Mouse (Mus musculus): ENCODE measurements at regions not wholly inside any gene's neighbourhood (a gene's known extent, or its start where the extent isn't known, plus 50 kb on each side); places are given as distances from the start of the nearest gene placed in this dataset.
A peak's percentile ranks its signal among the peaks of the same experiment; 100 is the strongest.

GRCm38 (mm10) chr8:116403366-116403765 is 101.4 kb upstream of the Dynlrb2 start:
- Histone ChIP-seq H3K4me3 (no peak overlapping the region), H3K9me3 (no peaks in the 10 kb centered on the region), H3K4me1 (no peaks in the 10 kb centered on the region), H3K36me3 (no peaks in the 10 kb centered on the region), H3K27me3 (no peaks in the 10 kb centered on the region), H3K4me2 (replicated peaks) (no peak overlapping the region), H3K9ac (no peak overlapping the region), H3K27ac (no peak overlapping the region)
- ATAC-seq (ENCODE audit: low FRiP score, low read depth): no peak
- 47% methylated on average over 5 of the region's 5 CpGs for WGBS

- ATAC-seq (ENCODE audit: low FRiP score, low read depth): no peak
- no peaks in the 10 kb centered on the region for H3K27me3 ChIP-seq
- 70% methylated on average over 2 of the region's 2 CpGs for WGBS
Measured at GRCm38 (mm10) chr8:116399452-116399851, 105.3 kb upstream of the Dynlrb2 start.

GRCm38 (mm10) chr8:116398565-116399205 is 106.1 kb upstream of the Dynlrb2 start:
- no peaks in the 10 kb centered on the region for H3K27me3 ChIP-seq
- ATAC-seq (ENCODE audit: low FRiP score, low read depth): no peak
- no peaks in the 10 kb centered on the region for H3K4me1 ChIP-seq
- no peak overlapping the region for H3K4me3 ChIP-seq
- no peak overlapping the region for H3K4me2 ChIP-seq (replicated peaks)
- no peak overlapping the region for H3K27ac ChIP-seq
- no peak overlapping the region for H3K9ac ChIP-seq
- H3K36me3 ChIP-seq: no peaks in the 10 kb centered on the region
- WGBS: 79% methylated on average over 11 of the region's 11 CpGs
- peaks cover 5% of the 10 kb centered on the region; the same call in 1 of the 2 replicates for H3K9me3 ChIP-seq

More at GRCm38 (mm10) chr8:116399452-116399851, 105.3 kb upstream of the Dynlrb2 start:
- Histone ChIP-seq H3K36me3 (no peaks in the 10 kb centered on the region), H3K4me3 (no peak overlapping the region), H3K27ac (no peak overlapping the region), H3K4me1 (no peaks in the 10 kb centered on the region), H3K9me3 (peaks cover 5% of the 10 kb centered on the region; the same call in 1 of the 2 replicates), H3K9ac (no peak overlapping the region), H3K4me2 (replicated peaks) (no peak overlapping the region)

- Histone ChIP-seq H3K27ac (no peak overlapping the region), H3K4me3 (peak overlapping the region; percentile 11; the same call in 1 of the 2 replicates), H3K36me3 (no peaks in the 10 kb centered on the region), H3K4me1 (peaks cover 32% of the 10 kb centered on the region), H3K27me3 (peaks cover 4% of the 10 kb centered on the region), H3K9me3 (no peaks in the 10 kb centered on the region; the same call in 1 of the 2 replicates), H3K4me2 (replicated peaks) (peak overlapping the region; percentile 53), H3K9ac (no peak overlapping the region)
- no peak for ATAC-seq (ENCODE audit: low FRiP score, low read depth)
- WGBS: 54% methylated on average over 23 of the region's 23 CpGs
Measured at GRCm38 (mm10) chr8:116385193-116385955, 119.4 kb upstream of the Dynlrb2 start.

- ATAC-seq (ENCODE audit: low FRiP score, low read depth): no peak
- Histone ChIP-seq H3K9ac (no peak overlapping the region), H3K27ac (no peak overlapping the region), H3K4me1 (peaks cover 40% of the 10 kb centered on the region), H3K4me3 (no peak overlapping the region), H3K36me3 (no peaks in the 10 kb centered on the region), H3K9me3 (no peaks in the 10 kb centered on the region; the same call in 1 of the 2 replicates), H3K4me2 (replicated peaks) (peak overlapping the region; percentile 53), H3K27me3 (peaks cover 4% of the 10 kb centered on the region)
- 52% methylated on average over 15 of the region's 15 CpGs for WGBS
Measured at GRCm38 (mm10) chr8:116384418-116385089, 120.2 kb upstream of the Dynlrb2 start.

- WGBS: 15% methylated on average over 12 of the region's 14 CpGs
- H3K4me1 ChIP-seq: peaks cover 42% of the 10 kb centered on the region
- no peaks in the 10 kb centered on the region; the same call in 1 of the 2 replicates for H3K9me3 ChIP-seq
- no peak overlapping the region for H3K9ac ChIP-seq
- H3K4me2 ChIP-seq (replicated peaks): peak overlapping the region; percentile 53
- no peak overlapping the region for H3K4me3 ChIP-seq
- H3K27me3 ChIP-seq: peaks cover 4% of the 10 kb centered on the region
- no peaks in the 10 kb centered on the region for H3K36me3 ChIP-seq
- no peak overlapping the region for H3K27ac ChIP-seq
- peak; percentile 58; the same call in 1 of the 2 replicates for ATAC-seq (ENCODE audit: low FRiP score, low read depth)
Measured at GRCm38 (mm10) chr8:116383495-116384417, 121.0 kb upstream of the Dynlrb2 start.

GRCm38 (mm10) chr8:116383036-116383435 is 121.7 kb upstream of the Dynlrb2 start:
- 76% methylated on average over 8 of the region's 8 CpGs for WGBS
- ATAC-seq (ENCODE audit: low FRiP score, low read depth): no peak
- Histone ChIP-seq H3K27me3 (peaks cover 4% of the 10 kb centered on the region), H3K4me3 (no peak overlapping the region), H3K27ac (no peak overlapping the region), H3K9me3 (no peaks in the 10 kb centered on the region; the same call in 1 of the 2 replicates), H3K4me1 (peaks cover 42% of the 10 kb centered on the region), H3K4me2 (replicated peaks) (no peak overlapping the region), H3K36me3 (no peaks in the 10 kb centered on the region), H3K9ac (no peak overlapping the region)

GRCm38 (mm10) chr8:116380601-116381000 is 124.2 kb upstream of the Dynlrb2 start:
- no peak for ATAC-seq (ENCODE audit: low FRiP score, low read depth)
- H3K4me1 ChIP-seq: peaks cover 40% of the 10 kb centered on the region
- WGBS: 88% methylated on average over 4 of the region's 4 CpGs
- H3K36me3 ChIP-seq: no peaks in the 10 kb centered on the region
- no peaks in the 10 kb centered on the region; the same call in 1 of the 2 replicates for H3K9me3 ChIP-seq
- no peak overlapping the region for H3K9ac ChIP-seq
- H3K27me3 ChIP-seq: no peaks in the 10 kb centered on the region; the same call in 1 of the 2 replicates
- H3K27ac ChIP-seq: no peak overlapping the region
- no peak overlapping the region for H3K4me2 ChIP-seq (replicated peaks)
- H3K4me3 ChIP-seq: no peak overlapping the region

- Histone ChIP-seq H3K4me3 (no peak overlapping the region), H3K9ac (no peak overlapping the region), H3K9me3 (no peaks in the 10 kb centered on the region; the same call in 1 of the 2 replicates), H3K4me1 (peaks cover 36% of the 10 kb centered on the region), H3K36me3 (no peaks in the 10 kb centered on the region), H3K27me3 (no peaks in the 10 kb centered on the region), H3K4me2 (replicated peaks) (no peak overlapping the region), H3K27ac (no peak overlapping the region)
- 33% methylated on average over 3 of the region's 3 CpGs for WGBS
- no peak for ATAC-seq (ENCODE audit: low FRiP score, low read depth)
Measured at GRCm38 (mm10) chr8:116379851-116380250, 124.9 kb upstream of the Dynlrb2 start.

- no peak overlapping the region for H3K4me3 ChIP-seq
- no peaks in the 10 kb centered on the region for H3K27me3 ChIP-seq
- H3K36me3 ChIP-seq: no peaks in the 10 kb centered on the region
- H3K9me3 ChIP-seq: no peaks in the 10 kb centered on the region
- H3K27ac ChIP-seq: no peak overlapping the region
- peaks cover 17% of the 10 kb centered on the region for H3K4me1 ChIP-seq
- WGBS: 83% methylated on average over 5 of the region's 5 CpGs
- H3K4me2 ChIP-seq (replicated peaks): no peak overlapping the region
- no peak overlapping the region for H3K9ac ChIP-seq
- ATAC-seq (ENCODE audit: low FRiP score, low read depth): no peak
Measured at GRCm38 (mm10) chr8:116375758-116376157, 129.0 kb upstream of the Dynlrb2 start.

- H3K4me1 ChIP-seq: peaks cover 6% of the 10 kb centered on the region; the same call in 1 of the 2 replicates
- no peaks in the 10 kb centered on the region for H3K9me3 ChIP-seq
- no peak overlapping the region for H3K9ac ChIP-seq
- no peaks in the 10 kb centered on the region for H3K27me3 ChIP-seq
- no peak overlapping the region for H3K4me3 ChIP-seq
- WGBS: 88% methylated on average over 4 of the region's 4 CpGs
- H3K4me2 ChIP-seq (replicated peaks): no peak overlapping the region
- ATAC-seq (ENCODE audit: low FRiP score, low read depth): no peak
- no peak overlapping the region for H3K27ac ChIP-seq
- no peaks in the 10 kb centered on the region for H3K36me3 ChIP-seq
Measured at GRCm38 (mm10) chr8:116373063-116373462, 131.7 kb upstream of the Dynlrb2 start.

Data from limb, embryonic 13.5 days (tissue).